Comparison of ENCODE assay signal across 8 mouse cellular contexts in the genomic region with DNA sequence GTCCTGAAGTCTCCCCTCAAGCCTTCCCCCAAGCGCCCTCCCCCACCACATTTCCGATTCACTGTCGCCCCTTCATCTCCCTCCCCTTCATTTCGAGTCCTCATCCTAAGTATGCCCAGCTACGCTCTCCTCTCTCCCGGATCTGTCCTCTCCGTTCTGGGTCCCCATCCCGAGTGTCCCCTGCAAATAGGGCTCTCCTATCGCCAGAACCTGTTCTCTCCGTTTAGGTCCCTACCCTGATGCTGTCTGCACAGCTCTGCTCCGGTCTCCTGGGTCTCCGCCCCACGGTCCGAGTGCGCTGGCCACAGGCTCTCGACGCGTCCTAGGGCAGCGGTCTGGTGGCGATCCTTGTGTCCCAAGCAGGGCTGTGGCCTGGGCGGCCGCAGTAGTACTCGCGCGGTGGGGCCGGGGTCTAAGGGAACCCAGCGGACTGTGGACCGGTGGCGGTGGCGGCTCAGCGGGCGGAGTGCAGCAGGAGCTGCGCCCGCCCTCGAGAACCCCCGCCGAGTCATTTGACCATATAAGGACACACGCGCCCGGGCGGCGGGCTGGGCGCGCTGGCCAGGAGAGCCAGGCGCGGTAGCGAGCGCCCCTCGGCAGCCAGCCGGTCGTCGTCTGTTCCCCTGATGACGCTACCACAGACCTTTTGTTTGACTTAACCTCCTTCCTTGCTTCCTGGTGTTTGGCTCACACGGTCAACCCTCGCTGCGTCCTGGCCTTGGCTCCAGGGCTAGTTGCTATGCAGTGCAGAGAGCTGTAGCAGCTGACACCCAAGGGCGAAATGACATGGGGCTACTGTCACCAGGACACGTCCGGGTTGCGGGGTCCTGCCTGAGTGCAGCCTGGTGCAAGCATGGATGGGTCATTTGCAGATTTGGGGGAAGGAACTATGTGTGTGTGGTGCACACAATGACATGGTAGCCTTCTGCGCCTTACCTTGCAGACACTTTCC. TPM values are rescaled to one million over a fixed set of nuclear protein-coding genes. Genes with fewer than 3 reads are reported as not detected.
A peak's percentile ranks its signal among the peaks of the same experiment; 100 is the strongest.
DNase-seq lines count a peak whose midpoint lies in the region; ATAC-seq and TF ChIP-seq lines count a peak whose summit lies in the region.

No protein-coding gene starts in this region.

- H3K4me3 ChIP-seq in cortical plate, adult 2 months (ENCODE audit: insufficient read depth, low read length) = peak overlapping the region; percentile 92
- peak overlapping the region; percentile 63 for H3K4me3 ChIP-seq in intestine, embryonic 15.5 days (replicated peaks)

- H3K27ac ChIP-seq in cortical plate, adult 2 months (ENCODE audit: insufficient read depth, low read length) = peak overlapping the region; percentile 85
- peak overlapping the region; percentile 80 for H3K27ac ChIP-seq in intestine, embryonic 15.5 days

- TF ChIP-seq POLR2A in cortical plate, adult 2 months (IDR thresholded peaks at IDR 0.05; ENCODE audit: extremely low read depth, insufficient read depth, low read length) = no peak; the same call in 1 of the 2 replicates

- DNase-seq in gastrocnemius, postnatal 25 days = peak; percentile 60
- peak; percentile 77 to 84 for DNase-seq in left cerebral cortex, postnatal 36 days (ENCODE audit: low spot score in 2 of 2)
- peak; percentile 77 for DNase-seq in mesoderm, embryonic 11.5 days (ENCODE audit: low read depth, low spot score)
- peak; percentile 67 to 71 for DNase-seq in right cerebral cortex, postnatal 36 days (ENCODE audit: low spot score in 2 of 2)
- DNase-seq in MN1 (ENCODE audit: low spot score) = no peak

- no peaks in the 10 kb centered on the region for H3K9me3 ChIP-seq in intestine, embryonic 15.5 days

- peaks cover 7% of the 10 kb centered on the region for H3K4me1 ChIP-seq in cortical plate, adult 2 months (ENCODE audit: control insufficient read depth, insufficient read depth, low read length)
- H3K4me1 ChIP-seq in intestine, embryonic 15.5 days (replicated peaks) = peaks cover 27% of the 10 kb centered on the region

- no peak for TF ChIP-seq CTCF in cortical plate, adult 2 months (IDR thresholded peaks at IDR 0.05; ENCODE audit: extremely low read depth, insufficient read depth, low read length)

- peak overlapping the region; percentile 91 for H3K9ac ChIP-seq in intestine, embryonic 15.5 days

- 4% methylated on average over 61 of the region's 61 CpGs for WGBS in intestine, embryonic 15.5 days

- H3K27me3 ChIP-seq in intestine, embryonic 15.5 days (replicated peaks) = no peaks in the 10 kb centered on the region

- no peaks in the 10 kb centered on the region for H3K36me3 ChIP-seq in intestine, embryonic 15.5 days

- peak overlapping the region; percentile 83 for H3K4me2 ChIP-seq in intestine, embryonic 15.5 days (replicated peaks)

- peak; percentile 89 for ATAC-seq in activated CD4-positive, CD25-positive, alpha-beta regulatory T cell, adult 4 months
- ATAC-seq in intestine, embryonic 15.5 days = peak; percentile 93

- intact Hi-C loops in left cerebral cortex, postnatal 36 days (cut with DNase I) = loop anchor here (2.0 kb wide), 1 partner anchor 15 kb away; no protein-coding TSS in a partner anchor

RNA-seq across cellular contexts. Expression of gene Fhl2, which starts 33.0 kb away (rescaled TPM):
- 1 to 10 TPM; 3.0 to 3.3 TPM for polyA plus RNA-seq in activated CD4-positive, CD25-positive, alpha-beta regulatory T cell, adult 4 months (2017; shearing (Covaris generic))
- polyA plus RNA-seq in cortical plate, adult 2 months (2012; rRNA removed) = 88.7 and 98.5 TPM in 2 replicates
- 1 to 10 TPM; 1.7 to 5.9 TPM for total RNA-seq in gastrocnemius, postnatal 25 days (2021)
- 54.5 and 58.0 TPM in 2 replicates for polyA plus RNA-seq in intestine, embryonic 15.5 days (2015; fragmentation: Nextera tagmentation; extraction: Ambion mirVana)
- total RNA-seq in left cerebral cortex, postnatal 36 days (2021) = 10 to 100 TPM; 56.1 to 63.6 TPM

Comparison
In these comparisons a context has a peak if more than half of its experiments do, and no peak if none do; other contexts are left out.
1. RNA of gene Fhl2, which starts 33.0 kb away (polyA plus RNA-seq): 88.7 to 98.5 TPM in cortical plate, adult 2 months and 54.5 to 58.0 TPM in intestine, embryonic 15.5 days; 3.0 to 3.3 TPM in activated CD4-positive, CD25-positive, alpha-beta regulatory T cell, adult 4 months; every median in the first group is over 10 times any median in the second.